Mouse (Mus musculus) cerebellum, postnatal 14 days (tissue): Measurements from ENCODE around the gene Hist1h2bb.
"Not testable (repeated sequence)": the region's sequence is repeated elsewhere in the genome, so short reads cannot be mapped to it uniquely, and the experiment has no call there.

Source experiments
- DNase-seq, 2 experiments: peaks; one replicate each; pipeline ENCODE4 v3.0.0; 2021; ENCODE audit warnings: mixed read lengths in 2 of 2

The Hist1h2bb gene

DNA sequence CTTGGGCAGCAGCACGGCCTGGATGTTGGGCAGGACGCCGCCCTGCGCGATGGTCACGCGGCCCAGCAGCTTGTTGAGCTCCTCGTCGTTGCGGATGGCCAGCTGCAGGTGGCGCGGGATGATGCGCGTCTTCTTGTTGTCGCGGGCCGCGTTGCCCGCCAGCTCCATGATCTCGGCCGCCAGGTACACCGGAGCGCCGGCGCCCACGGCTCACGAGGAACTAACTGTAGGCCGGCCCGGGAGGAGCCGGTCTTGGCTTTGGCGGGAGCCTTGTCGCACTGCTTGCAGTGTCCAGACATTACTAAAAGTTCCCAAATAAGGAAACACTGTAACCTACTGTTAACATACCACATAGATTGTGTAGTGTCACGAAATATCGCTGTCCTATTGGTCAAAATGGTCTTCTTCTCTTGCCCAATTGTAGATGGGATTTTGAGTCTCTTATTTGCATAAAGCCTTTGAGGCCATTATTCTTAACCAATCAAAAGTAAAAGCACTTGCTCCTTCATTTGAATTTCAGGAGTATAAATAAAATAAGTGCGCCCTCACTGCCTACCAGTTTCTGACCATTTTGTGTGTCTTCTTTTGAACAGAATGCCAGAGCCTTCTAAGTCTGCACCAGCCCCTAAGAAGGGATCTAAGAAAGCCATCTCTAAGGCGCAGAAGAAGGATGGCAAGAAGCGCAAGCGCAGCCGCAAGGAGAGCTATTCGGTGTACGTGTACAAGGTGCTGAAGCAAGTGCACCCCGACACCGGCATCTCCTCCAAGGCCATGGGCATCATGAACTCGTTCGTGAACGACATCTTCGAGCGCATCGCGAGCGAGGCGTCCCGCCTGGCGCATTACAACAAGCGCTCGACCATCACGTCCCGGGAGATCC, at the start of gene Hist1h2bb:
Hist1h2bb (plus strand) TSS at position 534 of the 880 bp plus-strand sequence.
- DNase-seq: peak; percentile 61 to 72

DNA sequence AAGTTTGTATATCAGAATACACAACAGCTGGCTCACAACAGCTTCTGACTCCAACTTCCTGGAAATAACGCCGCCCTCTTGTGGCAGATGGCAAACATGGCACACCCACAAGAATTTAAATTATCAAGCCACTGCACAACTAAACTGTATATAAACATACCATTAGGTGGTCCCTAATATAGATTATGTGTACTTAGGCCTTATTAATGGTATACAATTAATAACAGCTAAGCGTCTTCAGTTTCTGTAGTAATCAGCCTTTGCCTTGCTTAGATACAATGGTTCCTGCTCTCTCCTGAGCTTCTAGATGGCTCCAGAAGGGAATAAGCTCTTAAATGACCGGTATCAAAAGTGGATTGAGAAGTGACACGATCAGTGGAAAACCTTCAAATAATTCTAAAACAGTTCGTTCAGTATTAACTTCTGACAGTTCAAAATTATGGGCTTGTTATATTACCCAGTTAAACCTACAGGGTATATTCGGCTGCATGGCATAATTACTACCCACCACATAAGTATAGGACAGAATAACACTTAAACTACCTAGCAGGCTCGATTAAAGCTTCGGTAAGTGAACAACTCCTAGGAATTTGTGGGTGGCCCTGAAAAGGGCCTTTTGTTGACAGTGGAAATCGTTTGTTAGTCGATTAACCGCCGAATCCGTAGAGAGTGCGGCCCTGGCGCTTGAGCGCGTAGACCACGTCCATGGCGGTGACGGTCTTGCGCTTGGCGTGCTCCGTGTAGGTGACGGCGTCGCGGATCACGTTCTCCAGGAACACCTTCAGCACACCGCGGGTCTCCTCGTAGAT, 48.8 kb upstream of the Hist1h2bb start:
- peak; percentile 32 to 59 for DNase-seq

DNA sequence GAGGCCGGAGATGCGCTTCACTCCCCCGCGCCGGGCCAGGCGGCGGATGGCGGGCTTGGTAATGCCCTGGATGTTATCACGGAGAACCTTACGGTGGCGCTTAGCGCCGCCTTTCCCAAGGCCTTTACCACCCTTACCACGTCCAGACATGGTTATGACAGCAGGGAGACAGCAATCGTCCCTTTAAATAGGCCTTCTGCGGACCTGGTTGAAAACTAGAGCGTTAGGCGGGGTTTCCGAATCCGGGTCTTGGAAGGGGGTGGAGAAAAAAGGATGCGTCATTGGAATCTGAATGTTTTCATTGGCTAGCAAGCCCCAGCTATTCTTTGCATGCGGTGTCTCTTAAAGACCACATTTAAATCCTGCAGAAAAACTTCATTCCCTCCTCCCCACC, 48.2 kb upstream of the Hist1h2bb start, which contains the start of gene Hist1h4c:
Hist1h4c (minus strand) TSS at position 155 of the 394 bp plus-strand sequence.
- DNase-seq: peak; percentile 98 to 100

DNA sequence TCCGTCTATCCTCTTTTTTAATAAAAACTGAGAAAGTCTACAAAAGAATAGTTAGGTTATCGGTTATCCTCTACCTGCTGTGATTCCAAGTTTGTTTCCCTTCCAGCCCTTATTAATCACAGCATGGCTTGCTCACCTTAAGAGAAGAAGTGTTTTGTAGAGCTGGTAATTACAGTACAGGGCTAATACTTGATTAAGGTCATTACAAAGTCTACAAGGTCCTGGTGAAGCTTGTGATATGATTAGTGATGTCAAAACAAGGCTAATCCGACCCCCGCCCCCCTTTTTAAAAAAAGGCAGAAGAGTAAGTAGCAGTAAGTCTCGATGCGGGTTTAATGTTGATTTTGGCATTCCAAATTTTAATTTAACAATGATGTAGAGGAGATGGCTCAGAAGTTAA, 47.5 kb upstream of the Hist1h2bb start:
- no peak for DNase-seq

DNA sequence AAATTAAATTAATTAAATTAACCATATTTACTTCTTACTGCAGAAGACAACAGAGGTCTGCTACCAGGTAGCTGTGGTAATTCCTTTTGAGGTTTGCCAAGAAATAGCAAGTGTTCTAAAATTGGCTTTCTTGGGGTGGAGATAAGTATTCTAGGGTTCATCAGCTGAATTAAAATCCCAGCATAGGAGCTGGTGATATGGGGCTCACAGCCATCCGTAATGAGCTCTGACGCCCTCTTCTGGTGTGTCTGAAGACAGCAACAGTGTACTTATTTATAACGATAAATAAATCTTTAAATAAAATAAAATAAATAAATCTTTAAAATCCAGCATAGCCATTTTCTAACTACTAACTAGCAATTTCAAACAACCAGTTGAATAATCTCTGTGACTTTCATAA, 46.8 kb upstream of the Hist1h2bb start:
- DNase-seq: no peak

DNA sequence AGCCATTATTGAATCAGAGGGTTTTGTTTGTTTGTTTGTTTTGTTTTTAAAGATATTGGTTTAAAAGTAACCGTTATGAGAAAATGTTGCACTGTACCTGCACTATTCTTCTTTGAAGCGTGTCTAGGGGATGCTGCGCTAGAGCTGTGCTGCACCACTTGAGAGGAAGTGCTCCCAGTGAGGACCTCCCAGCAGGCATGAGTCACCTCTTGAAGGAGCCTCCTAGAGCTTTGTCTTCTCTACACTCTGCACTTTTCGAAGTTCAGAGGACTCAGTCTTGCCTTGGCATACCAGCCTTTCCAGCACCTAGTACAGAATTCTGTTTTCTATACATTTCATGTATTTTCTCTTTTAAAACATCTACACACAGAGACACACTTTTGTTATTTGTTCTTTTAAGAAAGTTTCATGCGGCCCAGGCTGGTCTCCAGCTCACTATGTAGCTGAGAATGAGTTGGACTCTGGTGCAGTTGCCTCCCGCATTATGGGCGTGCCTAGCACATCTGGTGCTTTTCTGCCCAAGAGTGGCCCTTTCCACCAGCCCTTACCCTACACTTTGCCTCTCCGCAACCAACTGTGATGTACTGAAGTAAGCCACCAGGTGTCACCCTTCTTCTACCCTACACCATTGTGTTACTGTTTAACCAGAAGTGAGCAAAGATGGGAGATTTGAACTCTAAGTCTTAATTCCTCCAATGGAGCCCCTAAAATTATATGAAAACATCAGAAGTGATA, 45.6 kb upstream of the Hist1h2bb start:
- peak; percentile 73 to 74 for DNase-seq

DNA sequence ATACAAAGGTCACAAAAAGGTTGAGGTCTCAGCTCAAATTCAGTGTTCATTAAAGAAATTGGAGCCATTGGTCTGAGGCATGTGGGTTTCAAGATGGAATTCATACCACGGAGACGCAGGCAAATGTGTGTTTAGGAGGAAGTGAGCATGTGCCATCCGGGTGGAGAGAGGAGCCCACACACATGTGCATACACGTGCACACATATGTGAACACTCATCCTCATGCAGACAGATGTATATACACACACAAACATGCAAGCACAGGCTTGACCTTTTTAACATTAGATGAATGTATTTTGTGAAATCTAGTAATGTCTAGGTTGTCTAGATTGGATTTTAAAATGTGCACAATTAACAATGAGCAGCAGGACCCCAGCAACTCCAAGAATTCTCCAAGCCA, 44.3 kb upstream of the Hist1h2bb start:
- no peak for DNase-seq

DNA sequence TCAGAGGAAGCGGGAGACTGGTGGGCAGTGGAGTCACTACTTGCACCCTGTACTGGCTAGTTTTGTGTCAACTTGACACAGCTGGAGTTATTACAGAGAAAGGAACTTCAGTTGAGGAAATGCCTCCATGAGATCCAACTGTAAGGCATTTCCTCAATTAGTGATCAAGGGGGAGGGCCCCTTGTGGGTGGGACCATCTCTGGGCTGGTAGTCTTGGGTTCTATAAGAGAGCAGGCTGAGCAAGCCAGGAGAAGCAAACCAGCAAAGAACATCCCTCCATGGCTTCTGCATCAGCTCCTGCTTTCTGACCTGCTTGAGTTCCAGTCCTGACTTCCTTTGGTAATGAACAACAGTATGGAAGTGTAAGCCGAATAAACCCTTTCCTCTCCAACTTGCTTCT, 43.7 kb upstream of the Hist1h2bb start:
- DNase-seq: not testable (repeated sequence)

DNA sequence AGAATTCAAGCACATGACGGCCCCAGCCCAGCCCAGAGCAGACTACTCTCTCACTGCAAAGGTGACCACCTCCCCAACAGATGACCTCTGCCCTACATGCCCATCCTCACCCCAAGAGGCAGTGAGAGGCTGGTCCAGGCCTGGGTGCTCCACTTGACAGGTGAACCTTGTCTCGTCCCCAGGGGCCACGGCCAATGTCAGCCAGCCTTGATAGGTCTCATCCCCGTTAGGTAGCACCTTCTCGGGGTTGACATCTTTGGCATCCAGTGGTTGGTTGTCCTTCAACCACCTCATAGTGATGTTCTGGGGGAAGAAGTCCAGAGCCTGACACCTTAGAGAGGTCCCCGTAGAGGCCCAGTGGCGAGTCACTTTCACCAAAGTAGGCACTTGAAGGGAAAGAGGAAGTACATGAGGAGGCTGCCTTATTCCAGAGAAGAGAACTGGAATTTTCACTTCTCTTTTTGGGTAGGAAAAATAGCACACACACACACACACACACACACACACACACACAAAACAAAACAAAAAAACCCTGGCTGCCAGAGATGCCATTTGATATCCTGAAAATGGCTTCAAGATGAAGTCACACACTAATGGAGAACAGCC, 40.7 kb upstream of the Hist1h2bb start:
- DNase-seq: no peak

DNA sequence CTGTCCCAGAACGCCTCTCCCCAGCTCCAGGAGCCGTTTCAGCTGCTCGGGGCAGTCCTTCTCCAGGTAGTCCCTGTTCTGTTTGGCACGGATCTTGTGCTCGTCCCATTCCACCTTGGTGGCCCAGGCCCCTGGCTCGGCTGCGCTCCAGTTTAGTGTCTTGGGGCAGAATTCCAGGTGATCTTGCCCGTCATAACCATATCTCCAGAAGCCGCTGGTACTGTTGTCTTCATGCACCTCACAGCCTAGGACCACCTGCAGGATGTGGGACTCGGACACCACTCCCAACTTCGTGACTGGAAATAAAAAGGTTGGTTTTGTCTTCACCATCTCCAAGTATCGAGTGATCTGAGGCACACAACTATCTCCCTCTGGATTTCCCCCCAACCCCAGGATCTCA, 39.8 kb upstream of the Hist1h2bb start:
- no peak for DNase-seq

DNA sequence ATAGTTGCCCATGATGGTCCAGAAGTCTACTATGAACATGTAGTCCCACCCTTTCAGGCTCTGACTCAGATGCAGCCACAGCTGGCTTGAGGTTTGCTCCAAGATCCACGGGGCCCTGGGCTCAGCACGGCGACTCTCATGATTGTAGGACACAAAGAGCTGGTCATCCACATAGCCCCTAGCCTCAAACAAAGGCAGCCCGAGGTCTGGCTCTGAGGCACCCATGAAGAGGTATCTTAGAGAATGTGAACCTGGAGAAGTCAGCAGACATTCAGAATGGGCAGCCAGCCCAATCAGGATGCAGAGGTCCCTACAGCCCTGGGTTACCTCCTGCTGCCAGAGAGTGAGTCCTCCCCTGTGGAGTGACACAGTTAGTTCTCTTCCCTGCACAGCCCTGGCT, 38.5 kb upstream of the Hist1h2bb start:
- no peak for DNase-seq

DNA sequence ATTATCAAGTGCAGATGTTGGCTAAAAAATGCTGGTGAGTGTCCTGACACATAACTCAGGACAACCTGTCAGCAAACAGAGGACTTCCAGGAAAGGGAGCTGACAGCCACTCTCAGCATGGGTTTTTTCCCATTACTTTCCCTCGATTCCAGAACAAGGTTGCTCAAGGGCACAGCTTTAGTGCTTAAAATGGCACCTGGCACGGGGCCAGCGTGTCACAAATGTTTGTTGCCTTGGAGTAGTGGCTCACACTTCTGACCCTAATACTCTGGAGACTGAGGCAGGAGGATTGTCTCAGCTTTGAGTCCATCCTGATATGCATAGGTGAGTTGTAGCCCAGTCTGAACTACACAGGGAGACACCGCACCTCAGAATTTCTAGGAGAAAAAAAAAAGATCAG, 37.9 kb upstream of the Hist1h2bb start:
- no peak for DNase-seq

DNA sequence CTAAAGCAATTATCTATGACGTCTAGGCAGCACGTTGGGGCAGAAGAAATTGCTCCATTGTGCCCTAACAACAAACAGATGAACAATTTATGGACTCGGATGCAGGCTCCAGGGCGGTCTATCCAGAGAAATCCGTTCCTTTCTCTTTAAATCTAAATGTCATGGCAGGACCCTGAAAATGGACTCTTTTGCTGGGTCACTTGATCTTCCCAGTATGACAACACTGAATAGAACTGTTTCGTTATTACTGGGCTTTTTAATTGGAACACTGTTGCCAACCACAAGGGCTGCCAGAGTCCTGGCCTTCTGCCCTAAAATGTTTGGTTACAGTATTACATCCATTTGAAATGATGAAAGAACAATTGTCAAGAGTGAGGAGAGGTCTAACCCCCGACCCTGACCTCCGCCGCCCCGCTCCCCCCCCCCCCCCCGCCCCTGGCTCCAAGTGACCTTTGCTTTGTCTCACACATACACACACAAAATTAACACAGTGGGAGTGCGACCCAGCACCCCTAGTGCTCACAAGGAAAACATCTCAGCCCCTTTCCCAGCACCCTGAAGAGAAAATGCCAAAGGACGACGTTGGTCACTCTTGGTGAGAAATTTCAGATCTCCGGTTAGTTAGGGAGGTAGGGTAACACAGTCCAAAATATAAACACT, 36.7 kb upstream of the Hist1h2bb start:
- peak in 1 of 2 experiments; percentile 10 for DNase-seq

DNA sequence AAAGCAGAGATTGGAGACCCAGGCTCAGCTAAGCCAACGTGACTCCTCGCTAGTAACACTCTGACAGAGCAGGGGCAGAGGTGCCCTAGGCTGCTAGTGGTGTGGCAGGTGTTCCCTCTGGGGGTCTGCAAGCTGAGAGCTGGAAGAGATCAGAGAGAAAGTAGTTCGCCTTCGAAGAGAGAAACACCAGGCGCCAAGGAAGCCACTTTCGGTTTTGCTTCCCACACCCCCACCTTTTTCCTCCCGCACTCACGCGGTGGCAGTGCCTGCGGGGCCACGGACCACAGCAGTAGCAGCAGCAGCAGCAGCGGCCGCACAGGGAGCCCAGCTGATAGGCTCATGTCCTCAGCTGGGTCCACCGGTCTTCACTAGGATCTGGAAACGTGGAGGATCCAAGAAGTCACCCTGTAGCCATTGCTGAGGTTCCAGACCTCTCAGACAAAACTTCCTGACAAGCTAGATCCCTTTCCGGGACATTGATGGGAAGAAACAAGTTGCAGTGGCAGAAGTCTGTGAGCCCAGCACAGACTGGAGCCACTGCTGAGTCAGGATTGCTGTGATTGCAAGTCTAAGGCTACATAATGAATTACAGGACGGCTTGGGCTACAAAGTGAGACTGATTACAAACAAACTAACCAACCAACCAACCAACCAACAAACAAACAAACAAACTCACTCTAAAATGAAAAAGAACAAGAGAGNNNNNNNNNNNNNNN, 36.0 kb upstream of the Hist1h2bb start, which contains the start of gene Hfe:
Hfe (minus strand) TSS at position 481 of the 716 bp plus-strand sequence.
- DNase-seq: peak in 1 of 2 experiments; percentile 28

DNA sequence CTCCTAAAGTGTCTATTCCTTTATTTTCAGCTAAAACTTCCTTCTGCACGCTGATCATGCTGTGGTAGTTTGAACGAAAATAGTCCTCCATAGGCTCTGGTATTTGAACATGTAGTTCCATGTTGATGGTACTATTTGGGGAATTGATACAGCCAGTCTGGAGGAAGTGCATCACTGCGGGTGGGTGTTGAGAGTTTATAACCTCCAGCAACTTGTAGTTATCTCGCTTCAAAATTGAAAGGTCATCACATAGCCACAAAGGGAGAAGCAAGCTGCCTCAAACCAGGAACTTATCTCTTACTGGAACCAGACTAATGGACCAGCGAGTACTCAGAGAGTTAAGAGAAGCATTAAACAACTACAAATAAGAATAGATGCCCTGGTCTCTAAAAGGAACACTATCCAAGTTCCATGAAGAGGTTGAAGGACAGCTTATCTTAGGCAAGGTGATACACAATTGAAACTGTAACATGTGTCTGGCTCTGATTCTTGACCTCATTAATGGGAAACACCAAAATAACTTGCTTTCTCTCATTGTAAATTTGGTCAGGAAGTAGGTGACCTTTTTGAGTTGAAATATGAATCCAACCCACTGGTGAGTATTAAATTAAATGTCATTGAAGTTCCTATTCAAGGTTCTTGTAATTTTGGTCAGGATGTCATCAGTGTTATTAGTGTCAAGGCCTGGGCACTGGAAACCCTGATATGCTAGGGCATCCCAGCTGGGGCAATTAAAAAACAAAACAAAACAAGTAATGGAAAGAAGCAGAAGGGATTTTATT, 30.1 kb upstream of the Hist1h2bb start:
- no peak for DNase-seq

DNA sequence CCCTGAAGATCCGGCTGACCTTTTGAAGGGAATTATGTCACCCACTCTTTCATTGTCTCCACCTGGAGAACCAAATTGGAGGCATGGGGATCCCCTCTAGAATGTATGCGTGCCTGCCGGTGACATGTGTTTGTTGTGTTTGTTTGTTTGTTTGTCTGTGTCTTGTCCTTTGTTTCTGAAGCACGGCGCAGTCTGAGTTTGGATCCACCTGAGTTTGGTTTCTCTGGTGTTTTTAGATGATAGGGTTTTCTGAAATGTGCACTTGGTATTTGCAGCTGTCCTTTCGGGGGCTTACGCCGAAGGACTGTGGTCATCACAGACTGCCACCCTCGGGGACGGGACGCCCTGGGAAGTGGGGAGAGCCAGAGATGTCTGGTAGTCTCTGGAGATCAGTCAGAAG, 29.4 kb upstream of the Hist1h2bb start:
- no peak for DNase-seq

DNA sequence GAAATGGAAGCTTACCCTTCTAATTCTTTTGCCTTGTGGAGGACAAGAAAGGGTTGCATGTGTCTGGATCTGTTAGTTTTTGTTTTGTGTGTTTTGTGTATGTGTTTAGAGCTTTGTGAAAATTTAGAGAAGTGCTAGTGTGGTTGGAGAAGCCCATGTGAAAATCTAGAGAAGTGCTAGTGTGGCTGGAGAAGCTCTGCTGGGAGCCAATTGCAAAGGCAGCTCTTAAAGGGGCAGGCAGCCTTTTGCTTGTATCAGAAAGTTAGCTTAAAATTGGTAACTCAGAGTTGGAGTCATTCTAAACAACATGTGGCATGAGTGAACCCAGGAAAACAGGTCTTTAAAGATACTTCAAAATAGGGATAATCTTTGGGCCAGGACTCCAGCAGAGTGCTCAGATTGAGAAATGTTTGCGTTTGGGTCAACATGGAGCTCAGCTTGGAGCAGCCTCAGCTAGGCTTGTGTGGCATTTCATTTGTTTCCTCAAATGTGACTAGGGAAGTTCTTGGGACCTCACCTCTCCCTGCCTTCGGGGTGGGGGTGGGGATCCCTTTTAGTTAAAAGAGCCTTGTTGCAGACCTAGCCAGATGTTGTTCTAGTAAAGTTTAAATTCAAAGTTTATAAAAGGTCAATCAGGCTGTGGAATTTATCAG, 28.8 kb upstream of the Hist1h2bb start:
- not testable (repeated sequence) for DNase-seq

DNA sequence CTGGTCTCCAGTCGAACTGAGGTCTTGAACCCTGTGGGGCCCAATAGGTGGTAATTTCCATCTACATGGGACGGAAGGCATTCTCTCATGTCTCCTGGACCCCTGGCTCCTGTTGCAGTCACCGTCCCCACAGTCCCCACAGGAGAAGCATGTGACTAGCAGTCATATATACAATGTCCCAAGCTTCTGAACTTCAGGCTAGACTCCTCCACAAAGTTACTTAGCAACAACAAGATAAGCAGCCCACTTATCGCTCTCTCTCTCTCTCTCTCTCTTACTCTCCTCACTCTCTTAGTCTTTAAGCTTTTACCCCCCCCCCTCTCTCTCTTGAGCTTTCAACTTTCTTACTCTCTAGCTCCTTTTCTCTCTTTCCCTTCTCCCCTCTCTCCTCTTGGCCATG, 22.3 kb upstream of the Hist1h2bb start:
- DNase-seq: no peak

DNA sequence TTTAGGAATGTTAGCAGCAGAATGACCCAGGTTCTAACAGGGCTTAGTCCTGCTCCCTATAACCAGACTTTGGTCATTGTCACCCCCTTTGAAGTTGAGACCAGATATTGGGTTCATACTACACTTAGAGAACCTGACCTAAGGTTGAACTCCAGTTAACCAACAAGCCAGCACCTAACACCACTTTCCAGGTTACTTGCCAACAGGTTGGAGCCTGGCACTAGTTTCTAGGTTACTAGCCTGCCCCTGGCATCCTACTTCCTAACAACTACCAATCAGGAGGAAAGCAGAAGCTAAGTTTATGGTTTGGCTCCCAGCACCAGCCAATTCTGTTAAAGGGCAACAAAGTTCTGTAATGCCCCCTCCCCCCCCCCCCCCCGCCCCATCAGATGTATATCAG, 21.3 kb upstream of the Hist1h2bb start:
- DNase-seq: no peak
